Mouse (Mus musculus): ENCODE measurements at regions not wholly inside any gene's neighbourhood (a gene's known extent, or its start where the extent isn't known, plus 50 kb on each side); places are given as distances from the start of the nearest gene placed in this dataset.
"Not testable (repeated sequence)": the region's sequence is repeated elsewhere in the genome, so short reads cannot be mapped to it uniquely, and the experiment has no call there.

DNA sequence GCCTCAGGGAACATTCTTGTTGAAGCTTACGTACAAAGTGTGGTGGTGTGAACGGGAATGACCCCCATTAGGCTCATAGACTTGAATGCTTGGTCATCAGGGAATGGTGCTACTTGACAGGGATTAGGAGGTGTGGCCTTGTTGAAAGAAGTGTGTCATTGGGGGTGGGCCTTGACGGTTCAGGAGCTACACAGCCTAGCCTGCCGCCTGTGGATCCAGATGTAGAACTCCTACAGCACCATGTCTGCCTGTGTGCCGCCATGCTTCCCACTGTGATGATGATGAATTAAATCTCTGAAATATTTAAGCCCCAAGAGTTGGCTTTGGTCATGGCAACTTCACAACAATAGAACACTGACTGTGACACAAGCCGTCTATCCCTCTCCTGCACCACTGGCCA lies 163.6 kb downstream of the Ankrd50 start:
- no peak for DNase-seq (ENCODE audit: low spot score in 2 of 2)

DNA sequence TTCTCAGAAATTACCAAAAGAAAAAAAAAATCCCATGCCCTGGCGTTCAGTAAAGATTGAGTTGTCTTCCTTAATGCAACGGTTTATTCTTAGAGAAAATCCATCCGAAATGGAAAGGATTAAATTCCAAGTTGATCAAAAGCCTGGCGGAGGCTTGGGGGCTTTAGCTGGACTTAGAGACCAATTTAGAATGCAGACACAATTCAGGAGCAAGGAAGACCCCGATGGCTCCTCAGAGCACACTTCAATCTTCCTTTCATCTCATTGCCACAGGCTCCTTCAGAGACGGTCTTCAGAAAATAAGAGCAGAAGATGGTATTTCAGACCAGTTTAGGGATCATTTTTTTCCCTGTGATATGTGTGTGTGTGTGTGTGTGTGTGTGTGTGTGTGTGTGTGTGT lies 171.8 kb downstream of the Ankrd50 start:
- DNase-seq (ENCODE audit: low spot score in 2 of 2), result no peak

DNA sequence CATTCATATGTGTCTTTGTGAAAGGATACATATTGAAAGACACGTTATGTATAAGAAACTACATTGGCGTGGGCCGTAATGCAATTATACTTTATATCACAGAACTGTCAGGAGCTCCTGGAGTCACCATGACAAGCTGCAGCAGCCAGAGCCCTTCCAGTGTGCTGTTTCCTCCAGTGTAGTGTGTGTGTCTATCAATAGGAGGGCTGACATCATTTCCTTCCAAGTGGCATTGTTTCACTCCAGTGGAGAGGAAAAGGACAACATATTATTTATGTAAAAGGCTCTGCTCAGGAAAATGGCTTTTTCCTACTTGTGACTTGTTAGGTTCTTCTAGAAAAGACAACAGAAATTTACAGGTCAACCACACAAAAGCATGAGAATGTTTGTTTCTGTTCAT lies 172.5 kb downstream of the Ankrd50 start:
- no peak for DNase-seq (ENCODE audit: low spot score in 2 of 2)

GRCm38 (mm10) chr3:38299898-38300751 lies 184.5 kb downstream of the Ankrd50 start:
- no peak for DNase-seq (ENCODE audit: low spot score in 2 of 2)

DNA sequence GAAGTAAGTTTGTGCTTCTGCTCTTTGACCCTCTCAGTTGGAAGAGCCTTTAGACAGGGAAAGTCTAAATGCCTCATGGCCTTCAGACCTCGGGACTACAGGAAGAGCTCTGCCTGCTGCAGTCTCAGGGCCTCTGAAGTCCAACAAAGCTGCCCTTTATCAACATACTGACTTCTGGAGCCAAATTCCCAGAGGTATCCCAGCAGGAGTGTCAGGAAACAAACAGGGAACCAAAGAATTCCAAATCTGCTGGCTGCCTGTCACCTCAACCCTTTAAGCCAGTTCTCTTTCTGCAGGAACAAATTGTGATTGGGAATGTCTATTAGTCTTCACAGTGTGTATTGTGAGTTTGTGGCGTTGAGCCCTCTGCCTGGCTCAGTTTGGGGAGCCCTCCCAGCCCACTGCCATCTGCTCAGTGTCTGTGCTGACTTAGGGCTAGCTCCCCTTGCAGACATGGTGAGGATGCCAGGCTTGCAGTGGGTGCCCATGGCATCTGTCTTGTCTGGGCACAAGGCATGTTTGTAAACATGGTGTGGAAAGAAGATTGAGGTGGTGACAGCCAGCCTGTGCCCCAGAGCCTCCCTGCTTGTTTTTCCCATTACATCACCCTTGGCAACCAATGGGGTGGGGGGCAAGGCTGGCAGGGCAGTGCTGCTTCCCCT lies 185.3 kb downstream of the Ankrd50 start:
- no peak for DNase-seq (ENCODE audit: low spot score in 2 of 2)

GRCm38 (mm10) chr3:38297499-38297898 lies 187.1 kb downstream of the Ankrd50 start:
- DNase-seq (ENCODE audit: low spot score in 2 of 2), result no peak

GRCm38 (mm10) chr3:38289062-38289461 lies 195.6 kb downstream of the Ankrd50 start:
- DNase-seq (ENCODE audit: low spot score in 2 of 2), result no peak

DNA sequence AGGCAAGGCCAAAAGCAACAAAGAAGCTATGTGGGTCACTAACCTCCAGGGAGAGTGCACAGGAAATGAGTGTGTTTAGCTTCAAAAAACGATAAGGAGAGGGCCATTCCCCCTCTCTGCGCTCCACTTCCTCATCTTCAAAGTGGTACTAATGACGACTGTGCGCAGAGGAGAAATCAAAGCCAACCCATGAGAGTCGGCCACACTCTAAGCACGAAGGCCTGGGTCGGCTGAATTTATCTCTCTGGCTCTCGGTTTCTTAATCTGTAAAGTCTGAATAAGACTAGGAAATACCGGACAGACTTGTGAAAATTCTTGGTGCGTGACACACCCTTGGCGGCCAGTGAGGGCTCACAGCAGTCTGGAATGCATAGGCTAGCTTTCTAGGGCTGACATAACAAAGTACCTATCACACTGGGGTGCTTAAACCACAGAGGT lies 200.9 kb downstream of the Ankrd50 start:
- DNase-seq (ENCODE audit: low spot score in 2 of 2), result peak; percentile 19 to 27

DNA sequence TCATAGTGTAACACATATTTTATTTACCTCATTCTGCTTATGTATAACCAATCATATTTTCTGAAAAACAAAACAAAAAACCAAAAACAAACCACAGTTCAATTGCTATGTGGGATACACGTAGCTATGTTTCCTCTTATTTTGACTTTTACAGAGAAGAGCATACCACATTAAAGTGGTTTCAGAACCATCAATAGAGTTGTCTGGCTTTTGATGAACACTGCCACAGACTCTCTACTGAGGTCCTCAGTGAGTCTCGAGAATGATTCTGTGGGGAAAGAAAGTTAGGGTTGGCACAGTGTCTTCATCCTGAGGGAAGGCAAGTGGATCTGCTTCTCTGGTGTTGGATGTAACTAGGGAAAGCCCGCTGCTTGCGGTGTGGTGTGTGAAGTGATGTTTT lies 201.8 kb downstream of the Ankrd50 start:
- no peak for DNase-seq (ENCODE audit: low spot score in 2 of 2)

GRCm38 (mm10) chr3:38281683-38282082 lies 203.0 kb downstream of the Ankrd50 start:
- no peak for DNase-seq (ENCODE audit: low spot score in 2 of 2)

DNA sequence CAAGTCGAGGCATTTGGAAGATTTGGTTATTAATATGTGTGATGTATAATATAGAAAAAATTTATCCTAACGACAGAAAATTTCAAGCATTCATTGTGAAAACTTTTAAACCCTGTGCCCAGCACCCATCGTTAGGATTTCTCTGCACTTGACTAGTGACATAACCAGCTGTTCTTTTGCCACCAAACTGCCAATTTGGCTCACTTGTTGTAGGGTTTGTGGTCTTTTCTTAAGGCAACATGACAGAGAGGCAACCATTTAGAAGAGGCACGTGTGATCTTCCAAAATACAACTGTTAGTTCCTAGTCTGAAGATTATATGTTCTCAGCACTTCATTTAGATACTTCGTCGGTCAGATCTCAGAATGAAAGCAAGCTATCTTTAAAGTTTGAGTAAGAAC lies 203.8 kb downstream of the Ankrd50 start:
- DNase-seq (ENCODE audit: low spot score in 2 of 2), result no peak

DNA sequence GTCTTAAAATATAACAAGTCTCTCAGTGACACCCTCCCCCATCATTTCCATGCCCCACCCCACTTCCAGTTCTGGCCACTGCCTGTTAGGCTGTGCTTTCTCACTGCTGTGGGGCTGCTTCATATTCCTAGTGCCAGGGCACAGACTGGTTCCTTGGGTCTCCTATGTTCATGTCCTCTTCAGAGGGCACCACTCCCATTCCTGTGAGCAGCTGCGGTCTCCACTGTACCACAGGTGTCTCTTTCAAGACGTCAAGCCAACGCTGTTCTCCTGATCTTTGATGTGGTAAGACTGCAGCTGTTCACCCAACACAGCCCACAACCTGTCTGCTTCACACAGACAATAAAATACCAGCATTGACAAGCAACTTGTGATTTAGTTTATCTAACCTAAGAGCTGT lies 204.5 kb downstream of the Ankrd50 start:
- DNase-seq (ENCODE audit: low spot score in 2 of 2), result no peak

GRCm38 (mm10) chr3:38276948-38277504 lies 207.6 kb downstream of the Ankrd50 start:
- no peak for DNase-seq (ENCODE audit: low spot score in 2 of 2)

DNA sequence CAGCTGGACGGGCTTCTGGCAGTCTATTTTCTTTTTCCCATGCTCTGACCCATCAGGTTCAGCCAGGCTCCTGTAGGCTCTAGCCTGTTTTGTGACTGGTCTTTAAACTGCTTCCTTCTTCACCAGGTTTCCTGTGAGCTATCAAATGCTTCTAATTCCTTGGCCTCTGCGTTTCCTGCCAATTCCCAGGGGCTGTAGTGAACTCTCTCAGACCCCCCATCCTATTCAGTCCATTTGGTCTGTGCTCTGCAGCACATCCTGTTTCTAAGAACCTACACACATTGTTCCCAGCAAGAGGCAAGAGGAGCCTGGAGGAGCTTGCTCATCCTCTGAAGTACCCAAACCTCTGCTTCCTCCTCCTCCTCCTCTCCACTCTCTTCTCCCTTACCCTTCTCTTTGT lies 209.3 kb downstream of the Ankrd50 start:
- no peak for DNase-seq (ENCODE audit: low spot score in 2 of 2)

GRCm38 (mm10) chr3:38270742-38271141 lies 213.9 kb downstream of the Ankrd50 start:
- no peak for DNase-seq (ENCODE audit: low spot score in 2 of 2)

DNA sequence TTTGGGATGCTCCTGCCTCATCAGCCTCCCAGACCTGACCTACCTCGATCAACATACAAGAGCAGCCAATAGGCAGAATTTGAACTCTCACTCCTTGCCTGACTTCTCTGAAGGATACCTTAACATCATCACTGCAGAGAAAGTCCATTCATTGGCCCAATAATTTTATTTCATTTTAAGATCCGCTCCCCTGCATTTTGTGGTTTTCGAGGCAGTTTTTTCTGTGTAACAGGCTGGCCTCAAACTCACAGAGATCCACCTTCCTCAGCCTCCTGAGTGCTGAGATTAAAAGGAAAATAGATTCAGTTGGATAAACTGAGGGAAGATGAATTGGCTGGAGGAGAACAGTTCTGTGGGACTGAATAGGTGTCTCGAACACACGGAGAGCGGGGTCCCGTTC lies 216.4 kb downstream of the Ankrd50 start:
- DNase-seq (ENCODE audit: low spot score in 2 of 2), result no peak

GRCm38 (mm10) chr3:38263261-38264141 lies 221.1 kb downstream of the Ankrd50 start:
- no peak for DNase-seq (ENCODE audit: low spot score in 2 of 2)

GRCm38 (mm10) chr3:38261326-38262075 lies 223.1 kb downstream of the Ankrd50 start:
- no peak for DNase-seq (ENCODE audit: low spot score in 2 of 2)

DNA sequence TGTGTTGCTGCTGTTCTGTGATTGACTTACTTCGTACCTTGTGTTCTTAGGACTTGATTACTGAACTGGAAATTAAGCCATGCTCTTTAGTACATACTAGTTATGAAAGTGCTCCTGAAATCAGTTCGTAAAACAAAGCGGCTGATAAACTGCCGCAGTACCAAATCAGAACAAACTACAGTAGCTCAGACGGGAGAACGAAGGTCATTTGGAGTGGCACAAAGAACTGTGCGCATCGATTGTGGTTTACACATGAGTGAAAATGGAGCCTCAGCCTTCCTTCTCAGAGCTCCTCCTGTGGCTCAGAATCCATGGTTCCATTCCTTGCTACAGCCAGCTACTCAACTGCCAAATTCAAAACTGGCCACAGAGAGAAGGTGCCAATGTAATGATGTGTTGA lies 225.4 kb downstream of the Ankrd50 start:
- not testable (repeated sequence) for DNase-seq (ENCODE audit: low spot score in 2 of 2)

DNA sequence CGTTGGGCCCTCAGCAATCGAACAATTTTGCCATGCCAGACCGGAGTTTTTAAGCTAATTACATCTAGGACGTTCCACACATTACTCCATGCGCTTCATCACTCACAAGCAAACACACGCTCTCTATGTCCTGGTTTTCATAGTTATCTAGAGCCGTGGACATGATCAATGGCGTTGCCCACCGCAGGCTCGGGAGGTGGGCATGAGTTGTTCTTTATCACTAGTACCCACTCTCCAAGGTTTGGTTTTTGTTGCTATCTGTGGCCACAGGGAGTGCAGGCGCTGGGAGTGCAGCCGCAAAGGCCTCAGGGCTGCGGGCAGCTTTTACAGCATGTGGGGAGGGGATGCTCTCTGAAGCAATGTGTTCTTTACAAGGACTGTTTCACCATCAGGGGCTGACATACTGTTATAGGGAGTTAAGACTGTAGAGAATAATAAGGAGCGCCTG lies 226.8 kb downstream of the Ankrd50 start:
- DNase-seq (ENCODE audit: low spot score in 2 of 2), result no peak
